Mouse (Mus musculus) C2C12 (cell line): ENCODE results near the gene Sox1. TPM values are rescaled to one million over a fixed set of nuclear protein-coding genes. Genes with fewer than 3 reads are reported as not detected.

Source experiments
- H3K27me3 ChIP-seq: one replicate; pipeline ENCODE4 v1.6.1; 2011; ENCODE audit not compliant: control insufficient read depth, insufficient read depth, insufficient read length
- H3K36me3 ChIP-seq: one replicate; pipeline ENCODE4 v1.6.1; 2011; ENCODE audit not compliant: control insufficient read depth, insufficient read depth
- H3K4me3 ChIP-seq: one replicate; pipeline ENCODE4 v1.5.1; 2011; ENCODE audit warnings: mild to moderate bottlenecking, control low read depth; ENCODE audit not compliant: poor library complexity, insufficient read depth, severe bottlenecking
- H3K79me2 ChIP-seq: one replicate; pipeline ENCODE4 v1.6.1; 2011; ENCODE audit not compliant: control insufficient read depth, insufficient read depth
- H3K79me3 ChIP-seq: one replicate; pipeline ENCODE4 v1.6.1; 2011; ENCODE audit warnings: low read depth, control low read depth
- H3ac ChIP-seq: one replicate; pipeline ENCODE3; 2011; ENCODE audit warnings: low read depth; ENCODE audit not compliant: control insufficient read depth, insufficient read length
- CEBPB ChIP-seq: IDR thresholded peaks from one replicate; pipeline ENCODE4 v1.6.1; 2011; ENCODE audit warnings: low read depth, mild to moderate bottlenecking, control low read depth, moderate library complexity
- CTCF ChIP-seq: IDR thresholded peaks from one replicate; pipeline ENCODE4 v1.5.1; 2011; ENCODE audit not compliant: control insufficient read depth, insufficient read depth, insufficient read length
- FOSL1 ChIP-seq: IDR thresholded peaks from one replicate; pipeline ENCODE4 v1.8.0; 2011; ENCODE audit warnings: mild to moderate bottlenecking, low read length; ENCODE audit not compliant: poor library complexity, insufficient read depth, severe bottlenecking
- MAX ChIP-seq: IDR thresholded peaks from one replicate; pipeline ENCODE4 v1.6.1; 2011; ENCODE audit warnings: mild to moderate bottlenecking, control low read depth
- MYOD1 ChIP-seq: IDR thresholded peaks from one replicate; pipeline ENCODE4 v1.6.1; 2011; ENCODE audit warnings: low read depth; ENCODE audit not compliant: control insufficient read depth, insufficient read length
- MYOG ChIP-seq: IDR thresholded peaks from one replicate; pipeline ENCODE4 v1.6.1; 2011; ENCODE audit not compliant: control insufficient read depth, insufficient read length; ENCODE audit errors: extremely low read depth
- USF1 ChIP-seq: IDR thresholded peaks from one replicate; pipeline ENCODE4 v1.6.1; 2011; ENCODE audit warnings: low read depth, mild to moderate bottlenecking, control low read depth, moderate library complexity
- polyA plus RNA-seq: library from polyadenylated mRNA; unstranded; fragments of >200 nt; fragmentation: generic; extraction: Trizol; gene quantifications from one replicate; pipeline ENCODE4 v1.2.1, GENCODE M21; 2012; ENCODE audit warnings: missing spikeins

Gene Sox1
- polyA plus RNA-seq, 1 experiment, result not detected

GRCm38 (mm10) chr8:12351121-12351520 is 44.0 kb upstream of the Sox1 start:
- Histone ChIP-seq H3K36me3 (no peaks in the 10 kb centered on the region), H3K27me3 (no peaks in the 10 kb centered on the region), H3K79me2 (no peaks in the 10 kb centered on the region), H3ac (no peak overlapping the region), H3K4me3 (no peak overlapping the region), H3K79me3 (no peaks in the 10 kb centered on the region)
- TF ChIP-seq FOSL1, result no peak
- no peak for TF ChIP-seq MYOD1
- TF ChIP-seq MYOG, result no peak

- TF ChIP-seq MYOG (no peak), USF1 (no peak), MAX (no peak), FOSL1 (no peak)
- H3K79me3 ChIP-seq, result no peaks in the 10 kb centered on the region
- no peaks in the 10 kb centered on the region for H3K79me2 ChIP-seq
- H3K36me3 ChIP-seq, result no peaks in the 10 kb centered on the region
- H3K4me3 ChIP-seq, result no peak overlapping the region
- no peak overlapping the region for H3ac ChIP-seq
- H3K27me3 ChIP-seq, result no peaks in the 10 kb centered on the region
Measured at GRCm38 (mm10) chr8:12354406-12355025, 40.6 kb upstream of the Sox1 start.

GRCm38 (mm10) chr8:12368161-12368560 is 26.9 kb upstream of the Sox1 start:
- H3K79me2 ChIP-seq, result no peaks in the 10 kb centered on the region
- H3K36me3 ChIP-seq, result no peaks in the 10 kb centered on the region
- TF ChIP-seq MYOD1, result no peak
- H3K4me3 ChIP-seq, result no peak overlapping the region
- no peaks in the 10 kb centered on the region for H3K27me3 ChIP-seq
- no peaks in the 10 kb centered on the region for H3K79me3 ChIP-seq
- no peak overlapping the region for H3ac ChIP-seq

- Histone ChIP-seq H3K79me2 (no peaks in the 10 kb centered on the region), H3K27me3 (no peaks in the 10 kb centered on the region), H3K36me3 (no peaks in the 10 kb centered on the region), H3K79me3 (no peaks in the 10 kb centered on the region), H3K4me3 (no peak overlapping the region), H3ac (no peak overlapping the region)
- TF ChIP-seq FOSL1 (no peak), CTCF (no peak), USF1 (no peak), CEBPB (no peak), MYOD1 (no peak), MYOG (no peak), MAX (no peak)
Measured at GRCm38 (mm10) chr8:12368856-12369255, 26.2 kb upstream of the Sox1 start.

- H3K27me3 ChIP-seq, result peaks cover 32% of the 10 kb centered on the region
- H3K79me3 ChIP-seq, result no peaks in the 10 kb centered on the region
- H3K4me3 ChIP-seq, result no peak overlapping the region
- H3K79me2 ChIP-seq, result no peaks in the 10 kb centered on the region
- no peaks in the 10 kb centered on the region for H3K36me3 ChIP-seq
- TF ChIP-seq FOSL1 (no peak), CTCF (no peak), MYOD1 (no peak), MYOG (no peak), MAX (no peak), USF1 (no peak), CEBPB (no peak)
- H3ac ChIP-seq, result no peak overlapping the region
Measured at GRCm38 (mm10) chr8:12381111-12381510, 14.0 kb upstream of the Sox1 start.

- TF ChIP-seq USF1 (no peak), MYOD1 (no peak), MYOG (no peak), MAX (no peak), CTCF (no peak), CEBPB (no peak), FOSL1 (no peak)
- Histone ChIP-seq H3K36me3 (no peaks in the 10 kb centered on the region), H3K4me3 (no peak overlapping the region), H3ac (no peak overlapping the region), H3K79me3 (no peaks in the 10 kb centered on the region), H3K79me2 (no peaks in the 10 kb centered on the region), H3K27me3 (peaks cover 49% of the 10 kb centered on the region)
Measured at GRCm38 (mm10) chr8:12382707-12383561, 12.2 kb upstream of the Sox1 start.
